Mouse (Mus musculus): Measurements from ENCODE around the gene Capn8.

Capn8 gene

GRCm38 (mm10) chr1:182553649-182554375 lies 11.0 kb upstream of the Capn8 start:
- no peak for DNase-seq

- no peak for DNase-seq
Observed at GRCm38 (mm10) chr1:182558271-182558670, 6.5 kb upstream of the Capn8 start.

GRCm38 (mm10) chr1:182559530-182559929 lies 5.3 kb upstream of the Capn8 start:
- DNase-seq, result no peak

- DNase-seq, result no peak
Observed at GRCm38 (mm10) chr1:182560390-182561098, 4.3 kb upstream of the Capn8 start.

- no peak for DNase-seq
Observed at GRCm38 (mm10) chr1:182561945-182562514, 2.8 kb upstream of the Capn8 start.

GRCm38 (mm10) chr1:182562576-182563370 lies 2.0 kb upstream of the Capn8 start:
- DNase-seq, result no peak

DNA sequence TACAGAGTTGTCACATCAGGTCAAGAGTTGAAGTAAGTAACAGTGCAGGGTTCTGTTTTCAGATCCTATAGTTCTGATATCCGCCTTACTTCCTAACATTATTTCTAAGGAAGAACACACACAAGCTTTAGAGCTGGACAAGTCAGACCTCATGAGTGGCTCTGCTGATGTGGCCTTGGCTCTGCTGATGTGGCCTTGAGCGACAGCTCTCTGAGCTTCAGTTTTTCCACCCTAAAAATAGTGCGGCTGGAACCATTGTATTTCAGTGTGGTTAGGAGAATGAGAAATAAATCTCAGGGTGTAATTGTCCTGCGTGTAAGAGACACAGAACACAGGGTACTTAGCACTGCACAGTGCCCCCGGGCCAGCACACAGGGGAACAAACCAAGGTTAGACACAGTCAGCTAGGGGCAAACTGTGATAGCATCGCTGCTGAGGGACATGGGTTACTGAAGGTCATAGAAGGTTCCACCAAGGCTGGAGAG lies 586 bp downstream of the Capn8 start:
- DNase-seq, result no peak

GRCm38 (mm10) chr1:182571148-182571547 lies 6.3 kb downstream of the Capn8 start:
- no peak for DNase-seq

DNA sequence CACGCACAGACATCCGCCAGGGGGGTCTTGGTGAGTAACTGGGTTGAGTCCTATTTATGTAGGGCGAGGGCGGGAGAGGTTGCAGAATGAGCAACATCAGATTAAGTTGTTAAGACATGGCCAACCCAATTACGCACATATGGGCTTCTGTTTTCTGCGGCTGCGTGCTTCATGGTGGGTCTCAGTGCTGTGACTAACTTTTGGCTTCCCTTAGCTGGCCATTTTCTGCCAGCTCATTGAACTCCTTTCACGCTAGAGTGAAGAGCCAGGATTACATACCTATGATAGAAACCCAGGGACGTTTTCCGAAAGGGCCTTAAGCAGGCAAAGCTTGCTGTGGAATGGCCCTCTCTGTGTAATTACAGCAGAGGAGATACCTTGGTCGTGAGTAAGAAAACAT lies 7.2 kb downstream of the Capn8 start:
- DNase-seq, result no peak

DNA sequence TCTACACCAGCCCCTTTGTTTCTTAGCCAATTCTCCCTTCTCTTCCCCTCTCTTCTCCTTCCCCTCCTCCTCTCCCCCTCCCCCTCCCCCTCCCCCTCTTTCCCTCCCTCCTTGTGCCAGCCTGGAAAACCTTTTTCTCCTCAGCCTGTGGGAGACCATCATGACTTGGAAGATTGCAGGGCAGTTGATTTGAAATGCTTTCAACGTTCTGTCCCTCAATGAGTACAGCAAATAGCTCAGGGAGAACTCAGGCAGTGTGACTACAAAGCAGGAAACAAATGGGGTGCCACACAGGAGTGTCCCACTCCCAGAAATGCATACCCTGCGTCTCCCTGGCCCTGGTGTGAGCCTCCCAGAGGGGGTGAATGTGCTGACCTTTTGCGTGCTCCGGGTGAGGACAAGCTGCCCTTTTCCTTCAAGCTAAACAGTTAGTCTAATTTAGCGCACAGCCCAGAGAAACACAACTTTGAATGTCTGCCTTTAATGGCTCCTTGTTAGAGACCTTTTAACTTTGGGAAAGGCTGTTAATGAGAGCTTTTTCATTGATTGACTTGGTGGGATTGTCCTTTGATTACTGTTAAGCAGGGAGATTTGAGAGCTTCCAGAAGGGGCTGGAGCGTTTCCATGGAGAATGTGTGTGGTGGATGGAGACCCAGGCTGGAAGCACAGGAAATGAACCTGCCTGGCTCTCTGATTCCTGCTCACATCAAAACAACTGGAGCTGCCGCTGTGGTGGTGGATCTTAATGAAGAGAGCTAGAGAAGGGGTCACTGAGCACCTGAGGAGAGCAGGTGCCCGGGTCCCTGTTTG lies 9.3 kb downstream of the Capn8 start:
- no peak for DNase-seq

DNA sequence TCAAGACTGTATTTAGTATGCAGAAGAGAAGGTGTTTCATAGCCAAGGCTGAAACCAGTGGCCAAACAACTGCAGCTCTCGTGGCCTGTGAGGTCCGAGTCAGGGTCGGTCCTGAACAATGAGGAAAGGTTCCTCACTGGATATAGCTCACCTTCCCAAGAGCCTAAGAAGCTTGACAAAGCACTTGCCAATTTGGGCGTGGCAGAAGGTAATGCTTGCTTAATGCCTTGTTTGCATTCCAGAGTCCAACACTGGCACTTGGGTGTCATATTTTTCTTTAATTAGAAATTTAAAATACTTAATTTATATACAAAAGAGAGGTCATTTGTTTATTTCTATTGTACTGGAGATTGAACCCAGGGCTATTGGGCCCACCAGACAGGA lies 9.9 kb downstream of the Capn8 start:
- DNase-seq, result no peak

- no peak for DNase-seq
Observed at GRCm38 (mm10) chr1:182584169-182584568, 19.4 kb downstream of the Capn8 start.

DNA sequence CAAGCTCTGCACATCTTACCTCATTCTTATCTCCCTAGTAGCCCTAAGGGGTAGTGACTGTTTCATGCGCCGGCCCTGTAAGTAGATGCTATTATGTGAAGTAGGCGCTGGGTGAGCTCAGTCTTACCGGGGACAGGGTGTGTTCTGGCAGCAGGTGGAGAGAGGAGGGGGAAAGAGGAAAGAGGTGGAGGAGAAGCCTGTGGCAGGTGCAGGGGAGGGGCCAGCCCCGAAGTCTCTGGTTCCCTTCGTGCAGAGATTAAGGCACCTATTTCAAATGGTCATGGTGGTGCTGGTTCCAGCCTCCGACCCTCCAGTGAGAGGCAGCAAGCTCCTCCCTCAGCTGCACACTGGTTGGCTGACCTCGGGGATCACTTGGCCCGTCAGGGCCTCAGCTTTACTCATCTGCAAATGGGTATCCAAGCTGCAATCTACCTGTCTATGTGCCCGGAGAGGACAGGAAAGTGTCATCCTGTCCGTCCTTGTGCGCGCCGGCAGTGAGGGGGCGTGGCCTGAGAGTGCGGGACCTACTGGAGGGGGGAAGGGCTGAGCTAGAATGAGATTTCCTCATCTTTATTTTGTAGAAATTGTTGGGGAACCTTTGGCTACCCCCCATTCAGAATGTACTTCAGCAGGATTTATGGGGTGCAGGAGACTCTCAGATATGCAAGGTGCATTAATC lies 20.5 kb downstream of the Capn8 start:
- DNase-seq, result no peak

- no peak for DNase-seq
Observed at GRCm38 (mm10) chr1:182587706-182588105, 22.9 kb downstream of the Capn8 start.

- DNase-seq, result no peak
Observed at GRCm38 (mm10) chr1:182591491-182591890, 26.7 kb downstream of the Capn8 start.

DNA sequence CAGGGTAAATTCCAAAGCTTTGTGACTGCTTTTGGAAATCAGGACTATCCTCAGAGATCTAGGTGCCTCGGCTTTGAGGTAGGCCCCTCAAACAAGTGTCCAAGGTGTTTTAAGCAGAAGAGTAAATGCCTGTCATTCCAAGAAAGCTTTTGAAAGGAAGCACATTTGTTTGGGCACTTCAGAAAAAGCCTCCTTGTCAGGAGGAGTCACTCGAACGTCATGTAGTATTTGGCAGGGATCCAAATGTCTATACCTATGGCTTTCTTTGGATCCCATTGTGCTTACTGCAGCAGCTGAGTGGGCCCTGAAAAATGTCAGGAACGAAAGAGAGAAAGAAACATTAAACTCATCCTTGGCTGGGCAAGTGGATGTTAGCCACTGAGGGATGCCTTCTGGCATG lies 27.6 kb downstream of the Capn8 start:
- no peak for DNase-seq

DNA sequence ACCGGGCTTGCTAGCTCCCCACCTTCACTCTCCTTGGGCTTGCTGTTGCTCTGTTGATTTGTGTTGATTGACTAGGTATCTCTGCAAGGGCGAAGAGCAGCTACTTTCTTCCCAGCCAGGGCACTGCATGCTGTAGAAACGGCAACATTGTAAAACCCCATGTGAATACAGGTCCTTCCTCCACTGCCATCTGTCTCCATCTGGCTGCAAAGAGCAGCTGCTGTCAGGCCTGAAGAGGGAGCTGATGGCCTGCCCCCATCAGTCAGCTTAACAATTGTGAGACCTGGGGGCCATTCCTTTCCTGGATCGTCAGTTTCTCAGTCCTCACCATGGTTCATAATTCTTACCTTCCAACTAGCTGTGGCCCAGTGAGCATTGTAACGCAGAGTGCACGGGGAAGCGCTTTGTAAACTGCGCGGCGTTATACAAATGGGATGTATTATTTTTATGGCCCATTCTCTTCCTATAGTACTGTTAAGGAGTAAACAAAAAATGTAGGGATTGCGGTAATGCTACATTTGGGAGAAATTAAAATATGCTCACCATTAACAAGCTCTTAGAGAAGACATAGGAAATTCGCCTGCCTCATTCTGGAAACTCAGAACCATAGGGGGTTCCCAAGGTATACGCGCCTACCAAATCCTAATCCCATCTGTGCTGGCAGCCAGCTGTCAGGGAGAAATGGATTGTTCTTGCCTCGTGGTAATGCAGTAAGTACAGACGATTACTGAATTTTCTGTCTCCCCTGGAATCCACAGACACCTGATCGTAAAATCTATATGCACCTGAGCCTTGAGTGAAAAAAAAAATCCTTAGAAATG lies 40.7 kb downstream of the Capn8 start:
- DNase-seq, result no peak

DNA sequence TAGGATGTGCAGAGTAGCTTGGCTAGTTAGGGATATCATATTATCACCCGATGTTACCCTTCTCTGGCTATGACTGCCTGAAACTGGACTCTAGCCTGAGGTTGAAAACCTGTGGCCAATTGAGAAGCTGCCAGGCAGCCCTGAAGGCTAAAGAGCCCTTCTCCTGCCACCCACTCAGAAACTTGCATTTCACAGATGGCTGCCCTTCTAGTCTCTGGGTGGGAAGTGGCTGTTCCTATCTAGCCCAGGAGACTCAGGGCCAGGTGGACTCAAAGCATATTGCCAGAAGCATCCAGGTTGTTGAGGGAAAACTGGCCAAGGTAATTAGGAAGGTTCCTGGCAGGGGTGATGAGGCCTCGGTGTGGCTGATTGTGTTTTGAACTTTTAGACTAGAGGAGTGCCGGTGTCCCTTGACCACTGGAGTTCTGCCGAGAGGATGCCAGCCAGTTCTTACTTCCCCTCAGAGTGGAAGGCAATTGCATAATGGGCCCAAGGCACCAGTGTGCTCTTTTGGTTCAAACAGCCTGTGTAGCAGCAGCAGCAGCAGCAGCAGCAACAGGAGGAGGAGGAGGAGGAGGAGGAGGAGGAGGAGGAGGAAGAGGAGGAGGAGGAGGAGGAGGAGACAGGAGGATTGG lies 45.0 kb downstream of the Capn8 start:
- peak; percentile 75 for DNase-seq

GRCm38 (mm10) chr1:182615465-182615864 lies 50.7 kb downstream of the Capn8 start:
- no peak for DNase-seq

DNA sequence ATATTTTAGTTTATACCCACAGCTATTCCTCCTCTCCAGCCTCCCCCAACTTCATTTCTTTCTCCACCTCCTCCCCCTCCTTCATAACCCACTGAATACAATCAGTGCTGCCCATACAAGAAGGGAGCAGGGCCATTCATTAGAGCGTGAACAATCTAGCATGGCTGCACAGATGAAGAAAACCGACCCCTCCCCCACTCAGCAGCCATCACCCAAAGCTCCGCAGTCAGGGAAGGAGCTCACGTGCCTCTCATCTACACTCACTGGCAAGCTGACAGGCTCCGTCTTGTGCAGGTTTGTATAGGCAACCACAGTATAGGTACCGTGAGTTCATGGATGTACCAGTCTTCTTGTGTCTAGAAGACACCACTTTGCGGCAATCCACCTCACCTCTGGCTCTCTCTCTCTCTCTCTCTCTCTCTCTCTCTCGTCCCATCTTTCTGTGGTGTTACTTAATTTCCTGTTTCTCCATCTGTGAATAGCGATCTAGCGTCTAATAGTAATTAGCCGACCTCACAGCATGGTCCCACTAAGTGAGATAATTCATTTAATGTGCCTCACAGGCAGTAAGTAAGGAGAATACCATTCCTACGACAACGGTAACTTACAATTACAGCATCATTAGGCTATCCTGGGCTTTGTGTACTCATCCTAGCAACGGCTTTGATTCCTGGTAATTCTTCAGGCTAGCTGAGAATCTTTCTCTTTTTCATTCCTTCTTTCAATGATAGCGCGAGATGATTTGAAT lies 53.6 kb downstream of the Capn8 start:
- DNase-seq, result no peak

All from kidney, adult 11 months (tissue).